Mouse (Mus musculus): ENCODE measurements at regions not wholly inside any gene's neighbourhood (a gene's known extent, or its start where the extent isn't known, plus 50 kb on each side); places are given as distances from the start of the nearest gene placed in this dataset.

- DNase-seq (ENCODE audit: low spot score): no peak
- no peak overlapping the region for H3K9ac ChIP-seq (replicated peaks; ENCODE audit: low read length)
- no peaks in the 10 kb centered on the region for H3K4me1 ChIP-seq (ENCODE audit: insufficient read depth, low read length)
- H3K4me2 ChIP-seq (ENCODE audit: low read depth, low read length): no peak overlapping the region
- H3K9me3 ChIP-seq (ENCODE audit: low read length): no peaks in the 10 kb centered on the region
- H3K27me3 ChIP-seq (ENCODE audit: insufficient read depth, low read length): no peaks in the 10 kb centered on the region
- no peak for TF ChIP-seq CTCF (IDR thresholded peaks at IDR 0.05; ENCODE audit: low read depth)
- 94% methylated on average over 4 of the region's 4 CpGs for WGBS
- H3K36me3 ChIP-seq (ENCODE audit: insufficient read depth, low read length): no peaks in the 10 kb centered on the region
- no peak for ATAC-seq
- no peak overlapping the region for H3K27ac ChIP-seq
- H3K4me3 ChIP-seq (ENCODE audit: low read length): no peak overlapping the region
These were observed 339.4 kb upstream of the Rnaseh2b start for GRCm38 (mm10) chr14:61953029-61953428.

- TF ChIP-seq CTCF (IDR thresholded peaks at IDR 0.05; ENCODE audit: low read depth): no peak
These were observed 337.0 kb upstream of the Rnaseh2b start for GRCm38 (mm10) chr14:61955416-61955815.

GRCm38 (mm10) chr14:61960243-61960957, 332.0 kb upstream of the Rnaseh2b start:
- Histone ChIP-seq H3K4me3 (ENCODE audit: low read length) (no peak overlapping the region), H3K9me3 (ENCODE audit: low read length) (no peaks in the 10 kb centered on the region), H3K27me3 (ENCODE audit: insufficient read depth, low read length) (no peaks in the 10 kb centered on the region), H3K36me3 (ENCODE audit: insufficient read depth, low read length) (no peaks in the 10 kb centered on the region), H3K9ac (replicated peaks; ENCODE audit: low read length) (no peak overlapping the region), H3K27ac (no peak overlapping the region), H3K4me1 (ENCODE audit: insufficient read depth, low read length) (no peaks in the 10 kb centered on the region), H3K4me2 (ENCODE audit: low read depth, low read length) (no peak overlapping the region)
- no peak for TF ChIP-seq CTCF (IDR thresholded peaks at IDR 0.05; ENCODE audit: low read depth)
- no peak for DNase-seq (ENCODE audit: low spot score)
- whole genome bisulfite sequencing: 79% methylated on average over 4 of the region's 4 CpGs
- ATAC-seq: no peak

More at GRCm38 (mm10) chr14:61955416-61955815, 337.0 kb upstream of the Rnaseh2b start:
- H3K9ac ChIP-seq (replicated peaks; ENCODE audit: low read length): no peak overlapping the region
- no peaks in the 10 kb centered on the region for H3K9me3 ChIP-seq (ENCODE audit: low read length)
- ATAC-seq (no peak), DNase-seq (ENCODE audit: low spot score) (no peak)
- no peak overlapping the region for H3K4me3 ChIP-seq (ENCODE audit: low read length)
- no peaks in the 10 kb centered on the region for H3K4me1 ChIP-seq (ENCODE audit: insufficient read depth, low read length)
- H3K36me3 ChIP-seq (ENCODE audit: insufficient read depth, low read length): no peaks in the 10 kb centered on the region
- H3K27ac ChIP-seq: no peak overlapping the region
- H3K4me2 ChIP-seq (ENCODE audit: low read depth, low read length): no peak overlapping the region
- no peaks in the 10 kb centered on the region for H3K27me3 ChIP-seq (ENCODE audit: insufficient read depth, low read length)

GRCm38 (mm10) chr14:61968467-61968866, 323.9 kb upstream of the Rnaseh2b start:
- H3K4me3 ChIP-seq (ENCODE audit: low read length): no peak overlapping the region
- 97% methylated on average over 1 of the region's 1 CpGs for WGBS
- H3K9me3 ChIP-seq (ENCODE audit: low read length): no peaks in the 10 kb centered on the region
- TF ChIP-seq CTCF (IDR thresholded peaks at IDR 0.05; ENCODE audit: low read depth): no peak
- H3K36me3 ChIP-seq (ENCODE audit: insufficient read depth, low read length): no peaks in the 10 kb centered on the region
- ATAC-seq (no peak), DNase-seq (ENCODE audit: low spot score) (no peak)
- H3K27me3 ChIP-seq (ENCODE audit: insufficient read depth, low read length): no peaks in the 10 kb centered on the region
- no peaks in the 10 kb centered on the region for H3K4me1 ChIP-seq (ENCODE audit: insufficient read depth, low read length)
- no peak overlapping the region for H3K27ac ChIP-seq
- H3K4me2 ChIP-seq (ENCODE audit: low read depth, low read length): no peak overlapping the region
- H3K9ac ChIP-seq (replicated peaks; ENCODE audit: low read length): no peak overlapping the region

GRCm38 (mm10) chr14:61968957-61969535, 323.3 kb upstream of the Rnaseh2b start:
- no peak for DNase-seq (ENCODE audit: low spot score)
- no peaks in the 10 kb centered on the region for H3K36me3 ChIP-seq (ENCODE audit: insufficient read depth, low read length)
- H3K27ac ChIP-seq: no peak overlapping the region
- TF ChIP-seq CTCF (IDR thresholded peaks at IDR 0.05; ENCODE audit: low read depth): no peak
- 80% methylated on average over 5 of the region's 5 CpGs for WGBS
- no peak overlapping the region for H3K4me3 ChIP-seq (ENCODE audit: low read length)
- no peak for ATAC-seq
- H3K4me1 ChIP-seq (ENCODE audit: insufficient read depth, low read length): no peaks in the 10 kb centered on the region
- no peak overlapping the region for H3K4me2 ChIP-seq (ENCODE audit: low read depth, low read length)
- H3K27me3 ChIP-seq (ENCODE audit: insufficient read depth, low read length): no peaks in the 10 kb centered on the region
- no peak overlapping the region for H3K9ac ChIP-seq (replicated peaks; ENCODE audit: low read length)
- no peaks in the 10 kb centered on the region for H3K9me3 ChIP-seq (ENCODE audit: low read length)

- 84% methylated on average over 3 of the region's 3 CpGs for WGBS
These were observed 321.8 kb upstream of the Rnaseh2b start for GRCm38 (mm10) chr14:61970591-61970990.

More at GRCm38 (mm10) chr14:61970591-61970990, 321.8 kb upstream of the Rnaseh2b start:
- Histone ChIP-seq H3K27me3 (ENCODE audit: insufficient read depth, low read length) (no peaks in the 10 kb centered on the region), H3K9me3 (ENCODE audit: low read length) (no peaks in the 10 kb centered on the region), H3K4me2 (ENCODE audit: low read depth, low read length) (no peak overlapping the region), H3K36me3 (ENCODE audit: insufficient read depth, low read length) (no peaks in the 10 kb centered on the region), H3K4me1 (ENCODE audit: insufficient read depth, low read length) (no peaks in the 10 kb centered on the region), H3K9ac (replicated peaks; ENCODE audit: low read length) (no peak overlapping the region), H3K4me3 (ENCODE audit: low read length) (no peak overlapping the region), H3K27ac (no peak overlapping the region)
- DNase-seq (ENCODE audit: low spot score) (no peak), ATAC-seq (no peak)
- no peak for TF ChIP-seq CTCF (IDR thresholded peaks at IDR 0.05; ENCODE audit: low read depth)
